Mouse (Mus musculus): Measurements from ENCODE around the gene Fgf15.

GRCm38 (mm10) chr7:144939344-144940002 lies 43.1 kb downstream of the Fgf15 start, which contains the start of gene Ccnd1:
- no peak for TF ChIP-seq CTCF (IDR thresholded peaks at IDR 0.05; ENCODE audit: borderline replicate concordance, insufficient read depth, low read length)
- TF ChIP-seq POLR2A (IDR thresholded peaks at IDR 0.05; ENCODE audit: low read depth, low read length), result peak; percentile 89
